Mouse (Mus musculus) lung, postnatal 0 days (tissue): ENCODE results near the gene BC055324.

ENCODE experiments used
- CTCF ChIP-seq: IDR thresholded peaks from 2 replicates; pipeline ENCODE4 v1.5.1; 2016; ENCODE audit warnings: antibody characterized with exemption, mild to moderate bottlenecking
- EP300 ChIP-seq: IDR thresholded peaks from 2 replicates; pipeline ENCODE4 v1.6.1; 2016; ENCODE audit warnings: antibody characterized with exemption, mild to moderate bottlenecking, control low read depth

DNA sequence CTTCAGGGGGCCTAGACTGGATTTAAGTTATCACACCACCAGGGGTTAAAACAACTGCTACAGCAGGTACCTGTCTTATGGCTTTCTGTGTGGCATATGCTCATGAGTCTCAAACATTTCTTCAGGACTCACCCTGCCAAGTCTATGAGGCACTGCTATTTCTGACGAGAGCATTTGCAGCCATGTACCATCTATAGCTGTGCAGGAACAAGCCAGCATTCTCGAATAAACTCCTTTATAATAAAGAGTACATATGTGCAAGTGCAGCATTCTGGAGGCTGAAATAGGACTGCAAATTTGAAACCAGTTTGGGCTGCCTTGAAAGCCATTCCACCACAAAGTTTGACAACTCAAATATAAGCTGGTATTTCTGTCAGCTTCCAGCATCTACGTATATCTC lies 36.6 kb downstream of the BC055324 start:
- TF ChIP-seq CTCF (no peak), EP300 (no peak)
